Mouse (Mus musculus): Measurements from ENCODE around the gene Hgd.

Hgd gene

DNA sequence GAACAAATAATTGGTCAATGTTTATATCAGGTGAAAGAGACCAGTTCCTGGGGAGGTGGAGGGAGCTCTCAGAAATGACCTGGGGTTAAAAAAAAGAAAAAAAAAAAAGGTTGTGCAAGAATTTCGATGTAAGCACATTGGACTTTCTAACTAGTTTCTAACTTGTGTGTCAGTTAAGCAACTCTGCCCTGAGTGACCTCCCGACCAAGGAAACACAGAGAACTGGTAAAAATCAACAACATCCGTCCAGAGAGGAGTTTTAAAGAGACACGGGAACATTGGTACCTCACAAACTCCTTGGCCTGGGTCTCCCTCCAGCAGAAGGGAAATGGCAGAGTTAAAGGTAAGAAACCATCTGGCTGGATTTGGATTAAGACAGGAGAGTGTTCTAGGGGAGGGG is at the start of gene Hgd:
Hgd (plus strand) TSS at position 160 of the 400 bp plus-strand sequence.
- no peak for DNase-seq (ENCODE audit: low read depth)

DNA sequence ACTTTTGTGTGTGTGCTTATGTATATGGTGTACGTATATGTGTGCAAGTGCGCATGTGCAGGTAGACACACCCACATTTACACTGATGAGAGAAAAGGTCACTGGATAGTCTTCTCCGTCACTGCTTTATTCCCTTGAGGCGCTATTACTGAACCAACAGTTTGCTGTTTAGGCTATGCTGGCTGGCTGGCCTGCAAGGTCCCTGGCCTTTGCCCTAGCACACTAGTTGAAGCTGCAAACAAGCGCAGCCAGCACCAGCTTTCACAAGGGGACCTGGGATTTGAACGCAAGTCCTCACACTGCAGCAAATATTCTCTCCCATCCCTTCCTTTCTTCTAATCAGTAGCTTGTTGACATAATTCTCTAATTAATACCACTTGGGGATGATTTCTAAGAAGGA is 49.8 kb upstream of the Hgd start:
- no peak for DNase-seq (ENCODE audit: low read depth)

DNA sequence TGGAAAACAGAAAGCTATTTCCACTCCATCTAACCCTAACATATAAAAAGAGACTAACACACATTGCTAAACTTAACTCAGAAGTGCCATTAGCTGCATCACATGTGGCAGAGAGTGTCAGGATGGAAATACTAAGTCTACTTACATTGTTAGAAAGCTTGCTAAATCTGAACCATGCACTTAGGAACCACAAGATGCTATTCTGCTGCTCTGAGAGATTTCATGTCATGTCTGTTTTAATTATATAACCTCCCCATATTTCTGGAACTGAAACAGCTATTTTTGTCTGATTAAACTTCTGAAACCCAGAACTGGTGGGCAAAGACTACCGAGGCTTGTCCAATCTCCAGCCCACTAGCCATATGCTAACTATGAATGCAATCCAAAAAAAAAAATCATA is 47.9 kb upstream of the Hgd start:
- no peak for DNase-seq (ENCODE audit: low read depth)

DNA sequence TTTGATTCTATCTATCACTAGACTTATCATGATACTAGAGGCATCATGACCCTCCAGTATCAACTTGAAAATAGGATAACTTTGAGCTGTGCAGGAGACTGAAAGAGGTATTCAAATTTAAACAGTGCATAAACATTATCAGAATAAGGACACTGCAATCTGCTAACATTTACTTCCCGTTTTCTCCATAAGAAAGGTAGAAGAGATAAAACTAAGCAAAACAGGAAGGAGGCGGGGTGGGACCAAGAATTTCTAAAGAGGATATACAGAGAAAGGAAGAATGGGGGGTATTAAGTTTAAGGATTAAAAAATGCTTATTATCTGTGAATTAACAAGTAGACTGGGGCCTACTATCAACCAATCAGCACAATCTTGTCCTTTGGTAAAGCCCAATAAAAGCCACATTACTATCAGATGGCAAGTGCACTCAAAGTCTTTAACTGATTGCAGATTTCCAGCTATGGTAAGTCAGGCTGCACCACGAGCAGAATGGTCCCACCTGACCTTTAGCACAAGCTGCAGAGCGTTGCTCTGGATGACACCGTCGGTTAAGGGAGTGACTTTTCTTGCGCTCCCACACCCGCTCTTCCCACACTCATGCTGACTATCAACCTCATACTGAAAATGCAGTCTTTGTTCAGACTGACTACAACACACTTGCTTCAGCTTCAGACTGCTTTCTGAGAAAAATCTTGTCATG is 46.4 kb upstream of the Hgd start:
- DNase-seq (ENCODE audit: low read depth): no peak

DNA sequence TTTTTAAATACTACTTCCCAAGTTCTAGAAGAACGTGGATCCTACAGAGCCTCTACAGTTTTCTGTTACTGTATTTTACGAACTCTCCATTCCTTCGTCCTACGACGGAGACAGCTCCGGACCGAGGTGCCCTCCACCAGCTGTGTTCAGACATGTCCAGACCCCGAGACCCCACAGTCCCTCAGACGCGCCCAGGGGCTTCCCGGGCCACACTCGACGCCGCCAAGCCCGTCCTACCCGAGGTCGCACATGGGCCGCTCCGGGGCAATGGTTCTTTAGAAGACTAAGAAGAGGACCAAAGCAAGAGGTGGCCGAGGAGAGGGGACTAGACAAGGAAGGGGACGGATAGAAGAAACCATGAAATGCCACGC is 40.7 kb upstream of the Hgd start:
- DNase-seq (ENCODE audit: low read depth): no peak

DNA sequence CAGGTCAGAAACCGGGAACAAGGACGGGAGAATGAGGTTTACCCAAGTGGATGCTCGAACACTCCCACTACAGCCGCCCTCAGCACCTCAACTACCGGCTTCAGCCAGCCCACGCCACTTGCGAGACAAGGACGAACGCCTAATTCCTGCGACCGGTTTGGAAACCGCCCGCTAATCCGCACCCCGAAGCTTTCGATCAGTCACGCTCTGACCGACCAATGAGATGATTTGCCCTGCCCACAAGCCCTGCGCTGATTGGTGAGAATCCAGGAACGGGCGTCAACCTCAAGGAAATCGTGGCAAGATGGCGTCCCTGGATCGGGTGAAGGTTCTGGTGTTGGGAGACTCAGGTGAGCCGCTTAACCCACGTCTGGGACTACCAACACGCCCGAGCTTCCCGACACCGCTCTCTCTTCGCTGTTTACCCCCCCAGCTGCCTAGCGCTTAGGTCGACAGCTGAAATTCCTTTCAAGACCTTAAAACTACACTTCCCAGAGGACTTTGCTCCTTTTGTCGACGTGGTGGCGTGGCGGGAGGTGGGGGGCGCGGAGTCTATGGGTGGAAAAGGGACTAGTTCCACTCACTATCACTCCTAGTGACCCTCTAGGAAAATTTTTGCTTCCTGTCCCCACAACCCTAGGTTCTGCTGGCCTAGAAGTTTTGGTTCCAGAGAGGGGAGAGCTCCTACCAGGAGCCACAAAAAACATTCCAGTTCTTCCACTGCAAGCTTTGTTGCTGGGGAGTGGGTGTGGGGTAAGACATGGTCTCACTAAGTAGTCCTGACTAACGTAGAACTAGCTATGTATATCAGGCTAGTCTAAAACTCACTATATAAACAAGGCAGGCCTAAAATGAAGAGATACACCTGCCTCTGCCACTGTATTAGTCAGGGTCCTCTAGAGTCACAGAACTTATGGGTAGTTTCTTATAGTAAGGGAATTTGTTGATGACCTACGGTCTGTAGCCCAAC is 40.1 kb upstream of the Hgd start, which contains the start of the genes Gtf2e1 and Rabl3:
Gtf2e1 (minus strand) TSS at position 179 of the 970 bp plus-strand sequence.
Rabl3 (plus strand) TSS at position 275 of the 970 bp plus-strand sequence.
- peak; percentile 95 for DNase-seq (ENCODE audit: low read depth)

DNA sequence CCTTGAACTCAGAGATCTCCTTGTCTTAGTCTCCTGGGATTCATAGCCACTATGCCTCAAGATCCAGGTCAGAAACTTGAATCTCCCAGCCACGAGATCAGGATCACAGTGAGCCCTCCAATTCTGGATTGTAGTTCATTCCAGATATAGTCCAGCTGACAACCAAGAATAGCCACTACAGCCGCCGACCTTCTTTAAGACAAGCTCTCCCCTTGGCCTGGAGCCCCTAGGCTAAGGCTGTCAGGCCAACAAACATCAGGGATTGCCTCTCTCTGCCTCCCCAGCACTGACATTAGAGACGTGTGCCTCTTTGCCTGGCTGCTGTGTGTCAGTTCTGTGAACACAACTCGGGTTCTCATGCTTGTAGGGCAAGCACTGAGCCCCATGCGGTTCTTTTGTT is 39.2 kb upstream of the Hgd start:
- no peak for DNase-seq (ENCODE audit: low read depth)

DNA sequence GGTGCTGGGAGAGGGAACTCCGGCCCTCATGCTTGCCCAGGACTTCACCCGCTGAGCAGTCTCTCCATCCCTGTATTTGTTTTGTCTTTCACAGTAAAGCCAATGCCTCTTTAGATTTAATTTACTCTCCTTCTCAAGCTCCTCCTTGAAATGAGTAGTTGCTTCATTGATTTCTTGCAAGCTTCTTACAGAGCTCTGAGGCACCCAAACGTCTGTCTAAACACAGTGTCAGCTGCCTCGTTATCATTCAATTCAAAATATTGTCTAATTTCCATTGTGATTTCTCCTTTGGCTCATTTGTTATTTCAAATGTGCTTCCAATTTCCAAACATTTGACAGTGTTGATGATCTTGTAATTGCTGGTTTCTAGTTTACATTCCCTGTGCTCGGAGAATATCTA is 33.6 kb upstream of the Hgd start:
- no peak for DNase-seq (ENCODE audit: low read depth)

DNA sequence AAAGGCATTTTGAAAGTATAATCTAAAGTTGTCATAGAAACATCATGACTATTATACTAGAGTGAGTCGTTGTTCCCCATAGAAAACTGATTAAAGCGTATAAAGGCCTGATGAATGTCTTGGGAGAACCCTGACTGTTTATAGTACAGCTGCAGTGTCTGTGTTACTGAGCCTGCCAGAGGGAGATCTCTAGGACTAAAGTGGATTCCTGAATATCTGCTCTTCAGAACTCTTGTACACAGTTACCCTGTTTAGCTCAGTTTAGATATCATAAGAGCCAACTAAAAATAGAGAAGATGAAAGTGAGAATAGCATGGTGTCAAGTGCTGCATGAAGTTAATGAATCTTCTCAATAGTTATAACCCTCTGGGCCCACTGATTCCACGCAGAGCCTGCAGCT is 29.7 kb upstream of the Hgd start:
- DNase-seq (ENCODE audit: low read depth): no peak

DNA sequence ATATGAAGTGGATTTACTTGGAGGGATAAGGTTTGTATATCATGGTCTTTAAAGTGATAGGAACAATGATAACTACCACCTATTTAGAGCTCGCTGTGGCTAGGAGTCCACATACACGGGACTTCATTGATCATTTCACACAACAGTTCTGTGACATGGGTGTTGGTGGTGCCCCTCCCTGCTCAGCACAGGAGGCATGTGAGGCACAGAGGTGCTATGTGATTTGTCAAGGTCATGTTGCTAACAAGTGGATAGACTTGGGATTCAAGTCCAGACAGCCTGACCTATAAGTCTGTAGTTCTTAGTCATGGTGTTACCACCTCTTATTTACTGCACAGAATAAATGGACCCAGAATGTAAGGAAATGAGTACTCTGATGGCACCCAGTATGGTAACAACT is 29.0 kb upstream of the Hgd start:
- DNase-seq (ENCODE audit: low read depth): no peak

DNA sequence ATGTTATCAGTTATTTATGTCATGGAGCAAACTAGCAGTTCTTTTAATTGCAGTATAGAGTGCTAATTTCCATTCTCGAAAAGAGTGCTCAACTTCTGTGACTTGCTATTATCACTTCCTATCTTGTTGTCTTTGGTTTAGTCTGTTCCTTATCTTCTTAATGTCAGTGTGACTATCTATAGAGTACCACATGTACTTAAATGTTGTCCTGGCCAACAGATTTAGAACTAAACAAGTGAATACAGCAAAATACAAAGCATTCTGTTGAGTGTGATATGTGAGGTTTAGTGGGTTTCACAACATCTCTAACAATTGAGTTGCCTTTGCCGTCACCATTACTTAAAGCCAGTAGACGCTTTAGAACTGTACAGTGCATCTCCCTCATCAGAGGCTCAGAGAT is 27.1 kb upstream of the Hgd start:
- DNase-seq (ENCODE audit: low read depth): no peak

DNA sequence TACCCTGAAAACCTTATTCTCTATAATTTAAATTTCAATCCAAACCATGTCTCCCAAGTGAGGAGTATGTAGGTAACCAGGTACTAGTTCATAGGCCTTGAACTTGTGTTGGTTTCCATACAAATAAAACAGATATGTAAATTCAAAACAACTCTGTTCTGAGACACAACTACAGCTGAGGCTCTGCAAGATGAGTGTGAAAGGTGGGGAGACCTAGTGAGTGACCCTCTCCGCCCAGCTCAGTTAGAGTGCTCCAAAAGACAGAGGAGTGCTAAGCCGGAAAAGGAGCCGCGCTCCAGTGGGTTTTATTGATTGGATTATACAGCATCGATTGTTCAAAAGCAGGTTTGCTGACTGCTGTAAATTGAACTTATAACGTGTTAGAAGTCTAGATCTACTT is 17.5 kb upstream of the Hgd start:
- DNase-seq (ENCODE audit: low read depth): no peak

DNA sequence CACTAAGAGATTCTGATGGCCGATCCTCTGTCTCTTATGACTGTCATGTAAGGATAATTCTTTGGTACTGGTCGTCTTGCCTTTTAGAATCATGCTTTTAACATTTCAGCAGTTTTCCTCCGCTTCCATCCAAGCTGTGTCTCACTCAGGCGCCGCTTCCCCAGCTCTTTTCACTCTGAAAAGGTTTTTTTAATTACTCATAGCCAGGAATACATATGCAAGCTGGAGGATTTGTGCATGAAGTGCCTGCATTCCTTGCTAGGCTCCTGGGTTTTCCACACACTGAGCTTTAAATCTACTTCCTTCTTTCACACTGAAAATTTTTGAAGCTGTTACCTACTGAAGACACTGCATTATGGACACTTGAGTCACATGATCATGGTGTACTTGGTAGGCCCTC is 17.0 kb upstream of the Hgd start:
- DNase-seq (ENCODE audit: low read depth): no peak

DNA sequence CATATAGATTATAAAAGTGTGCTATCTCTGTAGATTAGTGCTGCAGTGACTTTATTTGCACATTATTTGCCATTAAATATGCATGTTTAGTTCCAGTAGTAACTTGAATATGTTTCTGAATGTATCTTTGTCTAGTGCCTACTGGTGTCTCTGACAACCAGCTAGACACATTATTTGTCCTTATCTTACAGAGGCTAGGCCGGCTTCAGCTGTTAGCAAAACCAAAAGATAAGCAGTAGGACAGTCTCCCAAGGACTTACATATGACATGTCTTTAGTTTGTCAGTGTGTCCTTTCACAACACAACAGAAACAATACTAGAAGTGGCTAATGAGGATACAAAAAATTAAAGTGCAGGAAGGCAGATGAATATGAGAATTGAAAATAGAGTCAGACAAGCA is 14.8 kb upstream of the Hgd start:
- DNase-seq (ENCODE audit: low read depth): no peak

DNA sequence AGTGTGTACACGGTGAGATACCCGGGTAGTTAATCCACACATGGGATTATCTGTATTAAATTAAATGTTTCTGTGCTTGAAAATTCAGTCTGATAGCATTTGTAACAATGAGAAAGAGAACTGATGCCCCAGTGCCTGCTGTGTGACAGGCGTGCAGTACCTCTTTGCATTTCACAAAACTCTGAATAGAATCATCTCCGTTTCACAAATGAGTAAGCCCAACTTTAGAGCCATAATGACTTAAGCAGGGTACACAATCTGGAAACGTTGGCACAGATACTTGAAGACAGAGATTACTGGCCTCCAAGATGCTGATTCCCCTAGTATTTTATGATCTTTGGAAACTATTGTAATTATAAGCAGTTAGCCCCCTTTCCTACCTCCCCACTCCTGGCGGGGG is 13.8 kb upstream of the Hgd start:
- DNase-seq (ENCODE audit: low read depth): no peak

DNA sequence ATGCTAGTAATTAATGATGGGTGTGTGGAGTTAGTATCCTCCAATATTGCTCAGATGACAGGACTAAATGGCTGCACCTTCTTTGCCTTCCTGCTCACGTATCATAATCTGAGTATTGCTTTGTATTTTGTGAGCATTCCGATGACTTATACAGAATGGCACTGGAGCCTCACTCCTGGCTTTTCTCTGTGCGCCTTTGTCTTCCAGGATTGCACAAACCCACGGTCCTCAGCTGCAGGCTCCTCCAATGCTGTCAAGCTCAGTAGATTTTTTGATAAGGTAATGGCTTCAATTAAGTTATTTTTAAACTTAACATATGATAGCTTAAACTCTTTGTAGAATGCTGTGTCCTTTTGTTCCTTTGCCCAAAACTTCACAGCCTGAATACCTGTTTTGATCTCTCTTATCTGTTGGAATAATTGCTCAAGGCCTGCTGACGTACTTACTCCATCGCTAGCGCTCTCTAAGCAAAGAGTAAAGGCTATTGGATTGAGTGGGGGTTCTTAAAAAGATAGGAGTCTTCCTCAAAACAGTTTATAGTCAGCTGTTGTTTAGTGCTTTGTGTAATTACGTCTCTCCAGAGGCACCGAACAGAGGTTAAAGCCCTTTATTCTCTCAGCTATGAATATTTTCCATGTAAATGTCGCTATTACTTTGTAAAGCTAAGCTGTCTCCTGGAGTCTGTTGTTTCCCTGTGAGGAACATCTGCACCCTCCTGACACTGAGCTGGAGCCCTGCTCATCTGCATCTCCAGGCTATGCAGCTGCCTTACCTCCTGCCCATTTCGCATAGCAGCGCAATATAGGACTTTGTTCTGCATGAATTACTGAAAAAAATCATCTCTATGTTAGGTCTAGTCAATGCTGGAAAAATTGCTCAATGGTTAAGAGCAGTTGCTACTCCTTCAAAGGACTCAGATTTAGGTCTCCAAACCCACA is 12.6 kb upstream of the Hgd start:
- no peak for DNase-seq (ENCODE audit: low read depth)

DNA sequence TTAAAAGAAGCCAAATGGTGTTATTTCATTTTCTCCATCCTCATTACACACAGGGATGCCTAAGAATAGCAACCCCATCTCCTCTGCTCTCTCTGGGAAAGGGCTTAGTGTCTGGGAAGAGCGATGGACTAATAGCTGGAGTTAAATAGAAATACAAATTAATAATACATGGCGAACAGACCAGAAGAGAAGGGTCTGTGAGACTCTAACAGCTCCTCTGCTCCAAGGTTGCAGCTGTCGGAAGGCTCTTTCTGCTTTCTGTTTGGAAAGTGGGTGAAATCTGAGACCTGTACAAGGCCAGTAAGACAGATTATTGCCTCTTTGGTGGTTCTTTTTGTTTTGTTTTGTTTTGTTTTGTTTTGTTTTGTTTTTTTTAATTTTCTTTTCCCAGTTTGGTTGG is 8.4 kb upstream of the Hgd start:
- DNase-seq (ENCODE audit: low read depth): no peak

DNA sequence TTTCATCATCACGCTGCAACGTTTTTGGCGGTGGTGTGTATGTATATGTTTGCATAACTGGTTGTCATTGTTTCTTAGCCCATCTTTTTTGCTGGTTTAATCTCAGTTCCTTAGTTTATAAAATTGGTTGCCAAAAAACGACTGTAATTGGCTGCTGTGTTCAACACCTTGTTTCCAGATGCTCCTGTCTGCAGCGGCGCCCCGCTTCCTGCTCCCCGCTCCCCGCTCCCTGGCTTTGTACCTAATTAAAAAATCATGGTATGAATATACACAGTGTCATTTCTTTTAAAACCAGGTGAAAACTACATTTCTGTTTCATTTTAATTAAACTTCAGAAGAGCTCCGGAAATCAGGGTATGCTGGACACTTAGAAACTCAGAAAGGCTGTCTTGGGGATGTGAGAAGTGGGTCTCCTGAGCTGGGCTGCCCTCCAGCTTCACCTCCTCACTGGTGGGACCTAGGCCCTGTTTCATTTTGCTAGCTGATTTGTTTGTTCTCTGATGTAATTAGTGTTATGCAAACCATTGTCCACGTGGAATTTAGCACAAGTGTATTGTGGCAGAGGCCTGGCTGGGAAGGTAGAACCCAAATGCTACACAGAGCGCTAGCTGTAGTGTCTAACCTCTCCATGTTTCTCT is 7.7 kb upstream of the Hgd start:
- no peak for DNase-seq (ENCODE audit: low read depth)

DNA sequence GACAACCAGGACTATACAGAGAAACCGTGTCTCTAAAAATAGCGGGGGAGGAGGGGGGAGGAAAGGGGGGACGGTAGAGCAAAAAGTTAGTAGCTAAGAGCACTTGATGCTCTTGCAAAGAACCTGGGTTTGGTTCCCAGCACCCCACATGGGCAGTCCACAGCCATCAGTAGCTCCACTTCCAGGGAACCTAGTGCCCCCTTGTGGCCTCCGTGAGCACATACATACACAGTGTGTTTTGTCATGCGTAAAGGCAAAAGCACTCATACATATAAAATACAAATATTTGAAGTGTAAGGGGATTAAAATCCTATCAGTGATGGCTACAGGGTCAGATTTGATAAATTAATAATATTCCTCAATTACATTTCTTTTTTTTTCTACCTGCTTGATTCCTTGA is 6.9 kb upstream of the Hgd start:
- no peak for DNase-seq (ENCODE audit: low read depth)

DNA sequence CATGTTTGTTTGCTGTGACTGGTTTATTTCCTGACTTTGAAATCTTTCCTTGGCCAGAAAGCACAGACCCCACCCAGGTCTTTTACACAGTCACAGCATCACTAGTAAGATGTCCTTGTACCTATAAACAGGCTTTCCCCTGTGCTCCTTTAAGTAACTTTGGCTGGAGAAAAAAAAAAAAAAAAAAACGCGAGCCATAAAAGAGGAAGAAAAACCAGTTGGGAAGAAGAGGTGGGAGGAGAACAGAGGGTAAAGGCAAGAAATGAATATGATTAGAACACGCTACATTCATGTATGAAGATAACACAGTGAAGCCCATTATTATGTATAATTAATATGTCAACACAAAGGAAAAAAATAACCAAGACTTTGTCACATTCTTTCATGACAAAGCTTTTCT is 4.6 kb upstream of the Hgd start:
- DNase-seq (ENCODE audit: low read depth): no peak

DNA sequence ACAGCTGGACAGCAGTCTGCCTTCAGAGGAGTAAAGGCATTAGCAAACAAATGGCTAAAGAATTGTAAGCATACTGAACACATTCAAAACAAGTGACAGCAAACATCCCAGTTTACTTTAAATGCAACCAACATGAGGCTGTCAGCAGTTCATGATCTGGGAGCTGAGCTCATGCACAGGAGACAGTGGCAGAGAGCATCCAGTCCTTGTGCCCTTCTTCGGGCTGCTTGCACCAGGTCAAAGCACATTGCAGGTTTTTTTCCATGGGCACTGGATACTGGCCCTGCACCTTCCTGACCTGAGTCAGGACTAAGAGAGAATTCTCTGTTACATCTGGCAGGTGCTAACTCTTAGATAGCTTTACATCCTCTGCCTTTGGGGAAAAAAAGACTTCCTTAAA is 362 bp upstream of the Hgd start:
- DNase-seq (ENCODE audit: low read depth): no peak

DNA sequence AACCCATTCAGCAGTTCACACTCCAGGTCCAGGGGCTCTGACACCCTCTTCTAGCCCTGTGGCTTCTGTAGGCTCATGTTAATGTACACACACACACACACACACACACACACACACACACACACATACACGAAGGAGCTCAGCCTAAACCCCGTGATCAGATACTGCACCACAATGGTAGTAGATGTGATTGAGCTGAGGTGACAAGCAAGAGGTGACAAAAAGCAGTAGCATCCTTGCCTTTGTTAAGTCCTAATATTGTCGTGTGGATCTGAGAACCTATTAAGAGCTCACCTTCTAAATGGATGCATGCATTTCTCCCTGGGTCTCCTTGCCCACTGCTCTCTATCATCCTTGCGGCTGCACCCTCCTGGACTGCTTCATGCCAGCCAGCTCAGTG is 698 bp downstream of the Hgd start:
- no peak for DNase-seq (ENCODE audit: low read depth)

All from c-Kit-positive CD71-negative TER-119-negative erythroid progenitor cells, embryonic 14.5 days (primary cell).